Mouse (Mus musculus) layer of hippocampus, postnatal 36 days (tissue): Measurements from ENCODE around the gene Olfr1508. TPM values are rescaled to one million over a fixed set of nuclear protein-coding genes. Genes with fewer than 3 reads are reported as not detected.
"Not testable (repeated sequence)": the region's sequence is repeated elsewhere in the genome, so short reads cannot be mapped to it uniquely, and the experiment has no call there.

Experiments
- DNase-seq, 2 experiments: peaks; one replicate each; pipeline ENCODE4 v3.0.0; 2022
- total RNA-seq, 2 experiments: library from RNA; stranded (reverse); gene quantifications; 2 replicates each; pipeline ENCODE4 v1.2.3; 2021

Olfr1508 gene
- total RNA-seq, result not detected

- no peak for DNase-seq
Observed at GRCm38 (mm10) chr14:52467395-52467794, at the start of gene Olfr1508. Olfr1508 (minus strand) TSS chr14:52467495.

- DNase-seq, result no peak
Observed at GRCm38 (mm10) chr14:52495516-52495915, 28.2 kb upstream of the Olfr1508 start, which contains the start of gene Olfr1507. Olfr1507 (minus strand) TSS chr14:52495749.

GRCm38 (mm10) chr14:52465738-52466137, 1.6 kb downstream of the Olfr1508 start:
- no peak for DNase-seq

GRCm38 (mm10) chr14:52461928-52462327, 5.4 kb downstream of the Olfr1508 start:
- no peak for DNase-seq

- no peak for DNase-seq
Observed at GRCm38 (mm10) chr14:52451138-52451537, 16.2 kb downstream of the Olfr1508 start.

- no peak for DNase-seq
Observed at GRCm38 (mm10) chr14:52442690-52443089, 24.6 kb downstream of the Olfr1508 start, which contains the start of gene Olfr1509. Olfr1509 (plus strand) TSS chr14:52442990.

DNA sequence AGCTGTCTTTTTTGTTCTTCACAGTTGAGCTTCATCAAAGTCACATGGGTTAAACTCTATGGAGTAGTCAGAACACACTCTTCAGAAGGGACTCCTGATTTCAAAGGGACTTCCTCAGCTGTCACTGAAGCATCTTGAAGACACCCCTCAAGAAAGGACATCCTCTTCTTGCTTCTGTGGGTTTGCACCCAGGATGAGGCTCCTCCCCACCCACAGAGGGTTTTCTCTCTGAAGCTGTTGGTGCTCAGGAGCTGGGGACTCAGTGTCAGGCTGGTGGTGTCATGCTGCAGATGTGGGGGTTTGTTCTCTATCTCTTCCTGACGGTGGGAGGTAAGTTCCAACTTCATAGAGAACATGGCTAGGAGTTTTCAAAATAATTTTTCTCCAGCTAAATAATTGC, 39.6 kb downstream of the Olfr1508 start:
- DNase-seq, result no peak

DNA sequence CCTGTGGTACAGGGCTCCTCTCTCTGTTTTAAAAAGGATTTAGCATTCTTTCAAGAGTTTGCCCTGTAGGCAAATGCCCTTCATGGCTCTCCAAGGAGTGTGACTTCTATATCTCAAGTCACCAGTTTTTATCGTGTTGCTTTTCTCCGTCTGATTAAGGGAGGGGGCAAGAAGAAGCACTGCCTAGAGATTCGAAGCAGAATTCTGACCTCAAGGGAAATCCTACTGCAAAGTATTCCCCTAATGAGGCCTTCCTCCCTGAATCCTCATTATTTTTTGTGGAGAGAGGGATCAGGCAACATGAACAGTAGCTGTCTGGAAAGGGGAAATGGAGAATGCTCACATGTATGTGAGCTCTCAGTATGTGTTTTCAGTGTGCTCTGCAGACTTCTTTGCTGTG, 53.0 kb downstream of the Olfr1508 start, which contains the start of gene Olfr1510:
Gene Olfr1510 (minus strand): TSS at position 101 of the 400 bp plus-strand sequence.
- DNase-seq, result no peak

- DNase-seq, result not testable (repeated sequence)
Observed at GRCm38 (mm10) chr14:52410142-52410919, 57.0 kb downstream of the Olfr1508 start.

Other genes with a start within 250 kb of the Olfr1508 start
- gene Chd8, start 209.7 kb downstream of the Olfr1508 start, total RNA-seq, result 100 to 1,000 TPM; 123 to 143 TPM
- 10 to 100 TPM; 58.3 to 63.0 TPM for gene Tox4, start 188.3 kb downstream of the Olfr1508 start, total RNA-seq
- 10 to 100 TPM; 35.7 to 37.1 TPM for gene Rab2b, start 187.9 kb downstream of the Olfr1508 start, total RNA-seq
- 10 to 100 TPM; 49.8 to 54.0 TPM for gene Mettl3, start 162.4 kb downstream of the Olfr1508 start, total RNA-seq
- gene Sall2, start 138.7 kb downstream of the Olfr1508 start, total RNA-seq, result 10 to 100 TPM; 43.1 TPM
- not detected for gene Olfr1513, start 111.1 kb downstream of the Olfr1508 start, total RNA-seq
- not detected for gene Olfr1512, start 88.3 kb downstream of the Olfr1508 start, total RNA-seq
- gene Olfr1511, start 70.1 kb downstream of the Olfr1508 start, total RNA-seq, result not detected
- not detected for gene Olfr1510, start 53.1 kb downstream of the Olfr1508 start, total RNA-seq
- not detected for gene Olfr1509, start 24.5 kb downstream of the Olfr1508 start, total RNA-seq
- gene Olfr1507, start 28.3 kb upstream of the Olfr1508 start, total RNA-seq, result not detected